Mouse (Mus musculus): ENCODE measurements around the gene Ptpn9. TPM values are rescaled to one million over a fixed set of nuclear protein-coding genes. Genes with fewer than 3 reads are reported as not detected.

Gene Ptpn9
- polyA plus RNA-seq, 1 experiment from 2014 or later: 36.5 TPM

- Histone ChIP-seq H3K4me3 (ENCODE audit: low read depth, low read length) (peak overlapping the region; percentile 74), H3K4me2 (ENCODE audit: low read depth) (peak overlapping the region; percentile 91), H3K27me3 (ENCODE audit: control insufficient read depth, insufficient read depth, low read length) (no peaks in the 10 kb centered on the region), H3K36me3 (ENCODE audit: control insufficient read depth, insufficient read depth, low read length) (no peaks in the 10 kb centered on the region), H3K9me3 (ENCODE audit: control insufficient read depth, low read length) (no peaks in the 10 kb centered on the region), H3K4me1 (ENCODE audit: control insufficient read depth, insufficient read depth, low read length) (peaks cover 17% of the 10 kb centered on the region), H3K27ac (ENCODE audit: low read depth, low read length) (peak overlapping the region; percentile 65), H3K9ac (ENCODE audit: low read length) (peak overlapping the region; percentile 73)
- ATAC-seq (ENCODE audit: insufficient read depth, low FRiP score, low TSS enrichment) (no peak), DNase-seq (ENCODE audit: low spot score) (peak; percentile 67)
- 6% methylated on average over 17 of the region's 17 CpGs for WGBS
Observed at GRCm38 (mm10) chr9:57074822-57075603, 80.3 kb downstream of the Ptpn9 start.

- Histone ChIP-seq H3K4me3 (ENCODE audit: low read depth, low read length) (peak overlapping the region; percentile 92), H3K9me3 (ENCODE audit: control insufficient read depth, low read length) (no peaks in the 10 kb centered on the region), H3K27me3 (ENCODE audit: control insufficient read depth, insufficient read depth, low read length) (no peaks in the 10 kb centered on the region), H3K27ac (ENCODE audit: low read depth, low read length) (peak overlapping the region; percentile 96), H3K9ac (ENCODE audit: low read length) (peak overlapping the region; percentile 85), H3K4me2 (ENCODE audit: low read depth) (peak overlapping the region; percentile 91), H3K36me3 (ENCODE audit: control insufficient read depth, insufficient read depth, low read length) (no peaks in the 10 kb centered on the region), H3K4me1 (ENCODE audit: control insufficient read depth, insufficient read depth, low read length) (peaks cover 17% of the 10 kb centered on the region)
- under 1% methylated on average over 43 of the region's 43 CpGs for WGBS
- peak; percentile 99 for DNase-seq (ENCODE audit: low spot score)
- peak; percentile 82 for ATAC-seq (ENCODE audit: insufficient read depth, low FRiP score, low TSS enrichment)
Observed at GRCm38 (mm10) chr9:57075681-57076381, 81.1 kb downstream of the Ptpn9 start.

- no peaks in the 10 kb centered on the region for H3K36me3 ChIP-seq (ENCODE audit: control insufficient read depth, insufficient read depth, low read length)
- peak overlapping the region; percentile 96 for H3K27ac ChIP-seq (ENCODE audit: low read depth, low read length)
- H3K4me2 ChIP-seq (ENCODE audit: low read depth): peak overlapping the region; percentile 51
- no peaks in the 10 kb centered on the region for H3K9me3 ChIP-seq (ENCODE audit: control insufficient read depth, low read length)
- DNase-seq (ENCODE audit: low spot score) (peak; percentile 90), ATAC-seq (ENCODE audit: insufficient read depth, low FRiP score, low TSS enrichment) (peak; percentile 26)
- peak overlapping the region; percentile 85 for H3K9ac ChIP-seq (ENCODE audit: low read length)
- under 1% methylated on average over 62 of the region's 72 CpGs for WGBS
- H3K4me1 ChIP-seq (ENCODE audit: control insufficient read depth, insufficient read depth, low read length): peaks cover 13% of the 10 kb centered on the region
- peak overlapping the region; percentile 92 for H3K4me3 ChIP-seq (ENCODE audit: low read depth, low read length)
- no peaks in the 10 kb centered on the region for H3K27me3 ChIP-seq (ENCODE audit: control insufficient read depth, insufficient read depth, low read length)
Observed at GRCm38 (mm10) chr9:57076701-57077660, 82.3 kb downstream of the Ptpn9 start.

GRCm38 (mm10) chr9:57082236-57082635 lies 87.5 kb downstream of the Ptpn9 start:
- H3K36me3 ChIP-seq (ENCODE audit: control insufficient read depth, insufficient read depth, low read length): peaks cover 5% of the 10 kb centered on the region; the same call in 1 of the 2 replicates
- no peak overlapping the region for H3K27ac ChIP-seq (ENCODE audit: low read depth, low read length)
- no peak overlapping the region for H3K4me3 ChIP-seq (ENCODE audit: low read depth, low read length)
- 75% methylated on average over 3 of the region's 3 CpGs for WGBS
- H3K27me3 ChIP-seq (ENCODE audit: control insufficient read depth, insufficient read depth, low read length): no peaks in the 10 kb centered on the region
- H3K4me1 ChIP-seq (ENCODE audit: control insufficient read depth, insufficient read depth, low read length): no peaks in the 10 kb centered on the region
- no peak overlapping the region for H3K4me2 ChIP-seq (ENCODE audit: low read depth)
- H3K9me3 ChIP-seq (ENCODE audit: control insufficient read depth, low read length): no peaks in the 10 kb centered on the region
- ATAC-seq (ENCODE audit: insufficient read depth, low FRiP score, low TSS enrichment) (no peak), DNase-seq (ENCODE audit: low spot score) (no peak)
- H3K9ac ChIP-seq (ENCODE audit: low read length): no peak overlapping the region

Other genes with a start within 250 kb of the Ptpn9 start
- 12.2 and 14.7 TPM in 2 replicates for gene Lingo1, start 198.5 kb upstream of the Ptpn9 start, polyA plus RNA-seq (2014; fragmentation: Nextera tagmentation; extraction: Ambion mirVana)
- not detected in 2 replicates for gene Odf3l1, start 130.2 kb upstream of the Ptpn9 start, polyA plus RNA-seq (2014; fragmentation: Nextera tagmentation; extraction: Ambion mirVana)
- gene Cspg4, start 129.9 kb upstream of the Ptpn9 start, polyA plus RNA-seq (2014; fragmentation: Nextera tagmentation; extraction: Ambion mirVana): 2.6 and 3.8 TPM in 2 replicates
- 4.3 and 6.5 TPM in 2 replicates for gene Snx33, start 66.6 kb upstream of the Ptpn9 start, polyA plus RNA-seq (2014; fragmentation: Nextera tagmentation; extraction: Ambion mirVana)
- 60.2 and 67.4 TPM in 2 replicates for gene Imp3, start 57.4 kb upstream of the Ptpn9 start, polyA plus RNA-seq (2014; fragmentation: Nextera tagmentation; extraction: Ambion mirVana)
- 28.9 and 31.1 TPM in 2 replicates for gene Snupn, start 44.0 kb upstream of the Ptpn9 start, polyA plus RNA-seq (2014; fragmentation: Nextera tagmentation; extraction: Ambion mirVana)
- gene Sin3a, start 77.1 kb downstream of the Ptpn9 start, polyA plus RNA-seq (2014; fragmentation: Nextera tagmentation; extraction: Ambion mirVana): 55.3 and 57.1 TPM in 2 replicates
- gene Man2c1, start 135.8 kb downstream of the Ptpn9 start, polyA plus RNA-seq (2014; fragmentation: Nextera tagmentation; extraction: Ambion mirVana): 23.9 and 29.4 TPM in 2 replicates
- 6.6 TPM in 2 replicates for gene Neil1, start 153.4 kb downstream of the Ptpn9 start, polyA plus RNA-seq (2014; fragmentation: Nextera tagmentation; extraction: Ambion mirVana)
- 97.8 and 99.0 TPM in 2 replicates for gene Commd4, start 163.4 kb downstream of the Ptpn9 start, polyA plus RNA-seq (2014; fragmentation: Nextera tagmentation; extraction: Ambion mirVana)
- not detected in 2 replicates for gene Trcg1, start 241.6 kb downstream of the Ptpn9 start, polyA plus RNA-seq (2014; fragmentation: Nextera tagmentation; extraction: Ambion mirVana)

All from neural tube, embryonic 11.5 days (tissue).